Mouse (Mus musculus): ENCODE measurements around the gene Gapdh. TPM values are rescaled to one million over a fixed set of nuclear protein-coding genes. Genes with fewer than 3 reads are reported as not detected.

The Gapdh gene
- total RNA-seq, 2 experiments from 2014 or later: 2,618 to 2,651 TPM

DNA sequence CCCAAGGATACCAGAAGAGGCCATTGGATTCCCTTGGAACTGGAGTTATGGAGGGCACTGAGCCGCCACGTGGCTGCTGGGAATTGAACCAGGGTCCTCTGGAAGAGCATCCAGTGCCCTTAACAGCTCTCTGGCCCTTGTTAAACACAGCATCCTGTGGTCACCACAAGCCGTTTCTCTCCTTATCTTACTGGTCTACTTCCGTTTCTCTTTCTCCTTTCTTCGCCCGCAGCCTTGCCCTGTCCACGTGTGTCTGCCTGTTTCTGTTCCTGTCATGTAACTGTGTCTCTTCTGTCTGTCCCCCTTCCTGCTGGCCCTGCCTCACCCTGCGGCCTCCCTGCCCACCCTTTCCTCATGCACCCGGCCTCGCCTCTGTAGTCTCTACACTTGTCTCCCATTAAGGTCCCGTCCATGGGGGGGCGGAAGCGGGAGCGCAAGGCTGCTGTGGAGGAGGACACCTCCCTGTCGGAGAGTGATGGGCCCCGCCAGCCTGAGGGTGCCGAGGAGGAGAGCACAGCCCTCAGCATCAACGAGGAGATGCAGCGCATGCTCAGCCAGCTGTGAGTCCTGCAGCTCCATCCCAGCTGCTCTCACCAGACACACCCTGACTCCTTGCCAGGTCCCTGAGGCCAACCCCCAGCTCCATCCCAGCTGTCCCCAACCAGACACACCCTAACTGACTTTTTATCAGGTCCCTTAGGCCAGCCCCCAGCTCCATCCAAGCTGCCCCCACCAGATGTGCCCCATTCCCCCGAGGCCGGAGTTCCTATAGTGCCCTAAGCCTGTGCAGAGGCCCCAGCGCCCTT, 13.9 kb downstream of the Gapdh start:
- peak in 1 of 2 experiments; percentile 35 for DNase-seq (ENCODE audit: low spot score in 2 of 2)

DNA sequence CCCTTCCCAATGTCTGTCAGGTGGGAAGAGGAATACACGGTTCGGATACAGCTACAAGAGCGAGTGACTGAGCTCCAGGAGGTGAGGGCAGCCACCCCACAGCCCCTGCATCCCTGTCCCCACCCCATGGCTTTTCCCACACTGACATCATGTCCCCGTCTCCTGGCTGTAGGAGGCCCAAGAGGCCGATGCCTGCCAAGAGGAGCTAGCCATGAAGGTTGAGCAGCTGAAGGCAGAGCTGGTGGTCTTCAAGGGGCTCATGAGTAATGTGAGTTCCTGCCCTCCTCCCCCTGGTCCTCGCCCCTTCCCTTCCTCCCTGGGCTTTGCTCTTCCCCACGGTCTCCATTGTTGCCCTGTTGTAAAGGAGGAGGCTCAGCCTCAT, 16.7 kb downstream of the Gapdh start:
- no peak for DNase-seq (ENCODE audit: low spot score in 2 of 2)

DNA sequence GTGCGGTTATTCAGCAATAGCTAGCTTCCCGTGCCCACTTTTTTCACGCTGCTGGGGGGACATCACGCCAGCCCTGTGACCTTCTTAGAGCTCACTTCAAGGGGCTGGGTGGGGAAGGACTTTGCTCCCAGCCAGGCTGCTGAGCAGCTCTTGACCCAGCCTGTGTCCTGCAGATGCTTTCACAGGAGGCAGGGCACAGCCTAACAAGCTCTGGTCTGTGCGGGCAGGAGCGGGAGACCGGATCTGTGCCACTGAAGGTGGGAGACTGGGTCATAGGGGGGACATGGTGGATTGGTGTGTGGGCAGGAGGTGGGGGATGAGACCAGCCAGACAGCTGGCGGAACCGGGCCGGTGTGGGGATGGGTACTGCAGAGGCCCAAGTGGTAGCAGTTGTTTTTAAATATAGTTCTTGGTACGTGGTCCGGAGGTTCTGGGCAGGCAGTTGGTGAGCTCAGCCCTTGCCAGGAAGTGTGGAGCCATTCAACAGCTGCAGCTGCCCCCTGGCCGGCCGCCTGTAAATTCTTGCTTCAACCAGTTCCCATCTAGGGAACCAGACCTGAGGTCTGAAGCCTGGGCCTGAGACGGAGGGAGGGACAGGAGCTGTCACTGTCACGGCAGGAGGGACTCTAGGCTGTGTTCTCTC, 17.2 kb downstream of the Gapdh start:
- peak; percentile 55 to 72 for DNase-seq (ENCODE audit: low spot score in 2 of 2)

DNA sequence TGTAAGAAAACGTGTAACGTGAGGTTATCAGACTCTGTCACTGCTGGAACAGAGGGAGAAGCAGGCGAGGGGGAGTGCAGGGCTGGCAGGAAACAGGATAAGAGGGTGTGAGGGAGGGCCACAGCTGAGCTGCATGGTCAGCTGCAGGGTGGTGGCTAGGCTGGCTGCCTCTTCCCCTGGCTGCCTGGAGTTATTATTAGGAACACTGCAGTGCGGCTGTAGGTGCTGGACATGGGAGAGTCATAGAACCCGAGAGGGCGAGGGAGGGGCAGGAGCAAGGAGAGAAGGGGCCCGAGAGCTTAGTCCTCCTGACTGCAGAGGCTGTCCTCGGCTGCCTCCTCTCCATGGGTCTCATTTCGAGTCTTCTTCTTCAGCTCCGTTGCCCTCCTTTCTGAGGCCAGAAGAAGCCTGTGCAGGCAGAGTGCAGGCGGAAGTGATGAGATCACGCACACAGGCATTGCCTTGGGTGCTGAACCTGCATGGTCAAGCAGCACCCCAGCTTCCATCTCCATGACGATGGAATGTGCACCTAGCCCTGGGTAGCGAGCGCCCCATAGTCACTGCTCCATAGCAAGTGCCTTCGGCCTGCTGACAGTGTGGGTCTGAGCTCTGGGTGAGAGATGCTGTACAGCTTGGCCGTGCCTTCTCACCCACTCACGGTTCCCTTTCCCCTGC, 17.9 kb downstream of the Gapdh start:
- peak; percentile 52 to 59 for DNase-seq (ENCODE audit: low spot score in 2 of 2)

DNA sequence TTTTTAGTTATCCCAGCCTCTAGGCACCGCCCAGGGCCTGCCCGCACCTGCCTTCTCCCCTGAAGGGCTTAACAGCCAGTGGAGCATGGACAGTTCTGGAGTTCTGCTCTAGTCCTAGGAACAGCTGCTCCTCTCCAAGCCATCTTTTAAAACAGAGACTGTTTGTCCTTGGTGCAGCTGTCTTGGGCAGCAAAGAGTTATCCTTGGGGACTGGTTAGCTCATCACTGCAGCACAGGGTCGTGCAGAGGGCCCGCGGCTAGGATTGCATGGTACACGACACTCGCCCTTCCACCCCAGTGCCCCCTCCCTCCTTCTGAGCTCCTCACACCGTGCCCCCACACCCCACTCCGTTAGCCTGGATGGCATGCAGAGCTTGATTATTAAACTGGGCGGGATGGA, 18.9 kb downstream of the Gapdh start:
- DNase-seq (ENCODE audit: low spot score in 2 of 2): no peak

DNA sequence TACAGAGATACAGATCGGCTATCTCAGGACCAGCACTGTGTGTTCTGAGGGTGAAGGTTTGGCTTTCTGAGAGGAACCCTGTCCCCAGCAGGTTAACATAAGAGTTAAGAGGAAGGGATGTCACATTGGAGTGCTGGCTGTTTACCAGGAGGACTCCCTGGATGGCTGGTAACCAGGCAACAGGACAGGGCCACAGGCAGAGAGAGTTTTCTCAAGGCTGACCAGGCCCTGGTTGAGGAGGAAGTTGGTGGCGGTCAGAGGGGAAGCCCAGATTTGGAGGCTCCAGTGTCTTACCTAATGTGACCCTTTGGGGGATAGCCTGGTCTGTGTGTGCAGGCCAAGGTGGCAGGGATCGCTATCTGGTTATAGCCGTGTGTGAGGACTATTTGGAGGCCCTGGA, 19.5 kb downstream of the Gapdh start:
- no peak for DNase-seq (ENCODE audit: low spot score in 2 of 2)

DNA sequence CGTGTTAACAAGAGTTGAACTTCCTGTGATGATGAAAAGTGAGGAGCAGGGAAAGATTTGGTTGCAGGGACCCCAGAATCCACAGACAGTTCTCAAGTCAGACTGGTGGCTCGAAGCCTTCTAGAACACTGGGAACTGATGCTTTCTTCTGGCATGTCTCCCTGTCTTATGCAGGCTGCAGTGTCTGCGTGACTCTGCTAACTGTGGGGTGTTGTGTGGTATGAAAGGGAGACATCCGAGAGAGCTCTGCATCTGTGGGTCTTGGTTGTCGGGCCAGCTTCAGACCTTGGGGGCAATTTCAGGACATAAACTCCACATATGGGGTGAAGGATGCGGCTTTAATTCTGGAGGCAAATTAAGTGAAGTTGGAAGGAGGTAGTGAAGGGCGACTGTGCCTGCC, 20.1 kb downstream of the Gapdh start:
- DNase-seq (ENCODE audit: low spot score in 2 of 2): peak in 1 of 2 experiments; percentile 29

DNA sequence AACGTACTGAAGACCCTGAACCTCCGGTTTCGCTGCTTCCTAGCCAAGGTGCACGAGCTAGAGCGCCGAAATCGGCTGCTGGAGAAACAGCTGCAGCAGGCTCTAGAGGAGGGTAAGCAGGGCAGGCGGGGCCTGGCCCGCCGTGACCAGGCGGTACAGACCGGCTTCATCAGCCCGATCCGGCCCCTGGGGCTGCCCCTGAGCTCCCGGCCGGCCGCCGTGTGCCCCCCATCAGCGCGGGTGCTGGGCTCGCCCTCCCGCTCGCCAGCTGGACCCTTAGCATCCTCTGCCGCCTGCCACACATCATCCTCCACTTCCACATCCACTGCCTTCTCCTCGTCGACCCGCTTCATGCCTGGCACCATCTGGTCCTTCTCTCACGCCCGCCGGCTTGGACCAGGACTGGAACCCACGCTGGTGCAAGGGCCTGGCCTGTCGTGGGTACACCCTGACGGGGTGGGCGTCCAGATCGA, 20.8 kb downstream of the Gapdh start:
- peak in 1 of 2 experiments; percentile 47 for DNase-seq (ENCODE audit: low spot score in 2 of 2)

DNA sequence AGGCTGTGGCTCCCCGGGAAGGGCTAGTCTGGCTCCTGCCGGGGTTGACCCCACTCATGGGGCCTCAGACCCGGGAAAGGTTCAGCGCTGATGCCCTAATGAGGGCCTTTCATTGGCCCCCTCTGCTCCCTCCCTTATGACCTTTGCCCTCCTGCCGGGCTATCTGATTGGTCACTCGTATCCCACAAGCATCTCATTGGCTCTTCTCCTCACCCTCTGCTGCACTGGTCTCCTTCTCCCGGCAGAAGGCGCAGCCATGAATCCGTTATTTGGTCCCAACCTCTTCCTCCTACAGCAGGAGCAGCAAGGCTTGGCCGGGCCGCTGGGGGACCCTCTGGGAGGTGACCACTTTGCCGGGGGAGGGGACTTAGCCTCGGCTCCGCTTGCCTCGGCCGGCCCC, 21.3 kb downstream of the Gapdh start, which contains the start of gene Iffo1:
Iffo1 (plus strand) TSS at position 241 of the 400 bp plus-strand sequence.
- peak; percentile 87 to 90 for DNase-seq (ENCODE audit: low spot score in 2 of 2)

DNA sequence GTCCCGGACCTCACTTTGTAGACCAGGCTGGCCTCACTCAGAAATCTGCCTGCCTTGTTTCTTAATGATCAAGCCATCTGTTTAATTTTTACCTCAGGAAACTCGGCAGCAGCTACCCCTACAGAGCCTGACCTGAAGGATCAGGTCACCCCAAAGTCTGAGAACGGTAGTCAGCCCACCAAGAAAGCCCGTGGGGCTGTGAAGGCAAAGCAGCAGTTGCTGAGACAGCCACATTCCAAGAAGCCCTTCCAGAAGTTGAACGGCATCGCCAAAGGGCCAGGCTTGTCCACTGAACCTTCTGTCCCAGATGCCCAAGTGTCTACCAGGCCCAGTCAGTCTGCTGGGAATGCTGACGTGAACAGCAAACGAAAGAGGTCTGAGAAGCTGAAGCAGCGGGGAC, 22.4 kb downstream of the Gapdh start:
- DNase-seq (ENCODE audit: low spot score in 2 of 2): no peak

DNA sequence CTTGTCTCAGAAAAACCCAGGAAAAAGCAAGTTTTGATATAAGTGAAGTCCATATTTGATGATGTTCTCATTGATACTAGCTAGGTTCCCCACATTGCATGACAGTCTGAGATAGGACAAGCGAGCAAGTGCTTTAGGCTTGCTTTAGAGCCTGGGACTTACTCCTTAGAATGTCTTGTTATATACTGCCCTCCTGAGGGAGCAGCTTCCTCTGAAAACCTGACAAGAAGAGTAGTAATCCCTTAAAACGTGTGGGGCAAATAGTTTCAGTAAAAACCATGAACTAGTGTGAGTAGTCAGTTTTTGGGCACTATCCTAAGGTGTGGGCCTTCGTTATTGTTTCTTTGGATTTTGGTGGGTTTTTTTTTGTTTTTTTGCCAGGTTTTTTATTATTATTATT, 23.1 kb downstream of the Gapdh start:
- no peak for DNase-seq (ENCODE audit: low spot score in 2 of 2)

DNA sequence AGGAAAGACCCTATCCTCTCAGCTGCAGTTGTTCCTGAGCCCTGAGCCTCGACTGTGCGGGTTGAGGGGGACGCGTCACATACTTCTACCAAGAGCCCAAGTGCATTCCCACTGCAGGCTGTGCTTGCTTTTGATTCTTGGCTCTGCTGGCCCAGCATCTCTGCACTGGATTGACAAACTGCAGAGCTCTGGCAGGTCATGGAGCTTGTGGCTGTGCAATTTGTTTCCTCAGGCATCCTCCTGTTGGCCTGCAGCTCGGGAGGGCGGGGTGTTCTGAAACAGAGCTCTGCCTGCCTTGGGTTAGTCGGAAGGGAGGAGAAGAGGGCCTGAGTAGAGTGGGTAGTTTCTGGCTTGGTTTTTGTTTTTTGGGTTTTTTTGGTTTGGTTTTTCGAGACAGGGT, 23.8 kb downstream of the Gapdh start:
- DNase-seq (ENCODE audit: low spot score in 2 of 2): no peak

DNA sequence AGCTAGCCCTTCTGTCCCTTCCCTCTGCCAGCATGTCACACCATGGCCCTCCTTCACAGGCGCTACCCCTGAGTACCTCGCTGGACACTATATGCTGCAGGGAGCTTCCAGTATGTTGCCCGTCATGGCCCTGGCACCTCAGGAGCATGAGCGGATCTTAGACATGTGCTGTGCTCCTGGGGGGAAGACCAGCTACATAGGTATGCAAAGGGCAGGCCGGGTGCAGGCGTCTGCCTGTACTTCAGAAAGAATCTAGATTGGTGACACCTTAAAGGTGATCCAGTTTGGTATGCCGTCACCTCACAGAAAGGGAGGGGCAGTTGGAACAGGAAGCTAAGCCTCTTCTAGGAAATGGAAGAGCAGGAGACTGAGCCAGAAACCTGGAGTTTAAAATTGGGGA, 26.5 kb downstream of the Gapdh start:
- no peak for DNase-seq (ENCODE audit: low spot score in 2 of 2)

DNA sequence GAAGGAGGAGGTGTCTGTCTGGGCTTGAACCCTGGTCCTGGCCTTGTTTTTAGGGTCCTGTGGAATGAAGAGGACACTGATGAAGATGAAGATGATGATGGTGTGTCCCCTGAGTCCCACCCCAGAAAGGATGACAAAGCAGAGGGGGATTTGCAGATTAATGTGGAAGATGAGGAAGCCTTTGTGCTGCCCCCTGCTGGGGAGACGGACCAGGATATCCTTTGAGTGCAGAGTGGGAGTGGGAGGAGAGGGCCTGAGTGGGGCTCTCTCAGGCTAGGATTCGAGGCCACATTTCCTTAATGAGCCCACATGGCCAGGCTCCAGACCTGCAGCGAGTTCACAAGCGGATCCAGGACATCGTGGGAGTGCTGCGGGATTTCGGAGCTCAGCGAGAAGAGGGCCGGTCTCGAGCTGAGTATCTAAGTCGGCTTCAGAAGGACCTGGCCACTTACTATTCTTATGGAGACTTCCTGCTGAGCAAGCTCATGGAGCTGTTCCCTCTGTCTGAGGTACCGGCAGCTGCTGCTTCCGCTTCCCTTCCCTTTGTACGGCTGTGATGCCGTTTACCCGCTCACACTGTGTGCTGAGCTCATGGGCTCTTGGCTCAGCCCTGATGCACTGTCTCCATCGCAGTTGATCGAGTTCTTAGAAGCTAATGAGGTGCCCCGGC, 29.1 kb downstream of the Gapdh start:
- DNase-seq (ENCODE audit: low spot score in 2 of 2): peak; percentile 47 to 62

DNA sequence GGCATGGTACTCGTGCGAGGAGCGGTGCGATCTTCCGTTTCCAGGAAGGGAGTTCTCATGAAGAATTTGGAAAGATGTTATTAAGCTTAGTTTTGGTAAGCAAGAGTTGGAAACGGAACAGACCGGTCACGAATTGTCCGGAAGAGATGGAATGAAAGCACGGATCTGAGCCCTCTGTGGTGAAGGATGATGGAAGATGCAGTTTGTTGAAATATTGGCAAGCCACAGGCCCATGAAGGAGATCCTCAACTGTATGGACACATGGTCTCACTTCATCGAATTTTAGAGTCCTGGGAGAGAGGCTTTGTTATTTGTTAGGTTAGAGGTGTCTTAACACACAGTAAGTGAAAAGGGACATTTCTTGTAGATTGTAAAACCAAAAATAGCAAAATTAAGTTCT, 33.8 kb downstream of the Gapdh start:
- no peak for DNase-seq (ENCODE audit: low spot score in 2 of 2)

DNA sequence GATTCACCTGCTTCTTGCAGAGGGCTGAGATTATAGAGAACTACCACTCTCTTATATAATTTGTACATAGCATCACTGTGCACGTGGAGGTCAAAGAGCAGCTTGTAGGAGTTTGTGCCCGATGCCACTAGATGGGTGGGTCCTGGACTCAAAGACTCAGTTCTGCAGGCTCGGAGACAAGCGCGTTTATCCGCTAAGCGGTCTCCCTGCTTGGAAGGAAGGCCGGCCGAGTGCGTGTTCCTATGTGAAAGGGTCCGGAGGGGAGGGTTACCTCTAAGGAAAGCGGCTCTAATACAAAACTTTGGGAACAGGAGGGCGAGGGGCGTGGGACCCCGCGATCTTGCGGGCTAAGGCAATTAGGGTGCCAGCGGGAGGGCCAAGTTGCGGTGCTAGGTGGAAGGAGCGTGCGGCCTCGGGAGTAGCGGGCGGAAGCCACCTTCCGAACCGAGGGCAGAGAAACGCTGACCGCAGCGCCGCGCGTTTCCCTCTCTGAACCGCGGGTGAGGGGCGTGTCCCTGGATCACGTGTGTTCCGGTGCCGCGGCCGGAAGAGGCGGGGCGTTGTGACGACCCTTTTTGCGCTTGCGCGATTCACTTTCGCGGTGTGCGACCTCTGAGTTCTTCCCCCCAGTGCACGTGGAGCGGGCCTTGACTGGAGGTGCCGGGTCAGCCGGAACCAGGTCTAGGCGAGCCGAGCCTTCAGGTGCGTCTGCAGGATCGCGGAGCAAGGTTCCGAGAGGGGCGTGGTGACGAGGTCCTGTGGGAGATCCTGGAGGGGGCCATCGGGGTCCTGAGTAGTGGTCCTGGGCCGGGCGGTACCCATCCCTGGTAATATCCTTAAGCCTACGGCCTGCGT, 34.7 kb downstream of the Gapdh start, which contains the start of gene Nop2:
Nop2 (plus strand) TSS at position 608 of the 855 bp plus-strand sequence.
- peak; percentile 82 to 85 for DNase-seq (ENCODE audit: low spot score in 2 of 2)

DNA sequence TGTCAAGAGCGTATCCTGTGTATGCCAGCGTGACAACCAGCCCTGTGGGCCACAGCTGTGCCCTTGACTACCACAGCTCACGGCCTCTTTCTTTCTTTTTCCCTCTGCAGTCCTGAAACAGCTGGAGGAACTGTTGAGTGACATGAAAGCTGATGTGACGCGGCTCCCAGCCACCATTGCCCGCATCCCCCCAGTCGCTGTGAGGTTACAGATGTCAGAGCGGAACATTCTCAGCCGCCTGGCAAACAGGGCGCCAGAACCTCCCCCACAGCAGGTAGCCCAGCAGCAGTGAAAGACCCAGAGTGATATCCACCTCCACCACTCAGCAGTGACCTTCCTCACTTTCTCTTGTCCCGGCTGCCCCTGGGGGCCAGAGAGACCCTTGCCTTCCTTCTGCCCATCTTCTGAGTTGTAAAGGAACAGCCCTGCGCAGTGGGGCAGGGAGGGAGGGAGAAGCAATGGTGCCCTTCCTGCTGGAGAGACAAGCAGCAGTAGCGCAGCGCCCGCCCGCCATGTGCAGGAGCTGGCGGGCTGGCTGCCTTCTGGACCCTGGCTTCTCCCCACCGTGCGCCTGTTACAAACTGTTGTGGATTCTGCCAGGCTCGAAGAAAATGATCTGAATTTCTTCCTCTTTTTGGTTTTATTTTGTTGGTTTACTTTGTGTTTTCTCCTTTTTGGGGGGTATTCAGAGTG, 36.4 kb downstream of the Gapdh start:
- DNase-seq (ENCODE audit: low spot score in 2 of 2): no peak

DNA sequence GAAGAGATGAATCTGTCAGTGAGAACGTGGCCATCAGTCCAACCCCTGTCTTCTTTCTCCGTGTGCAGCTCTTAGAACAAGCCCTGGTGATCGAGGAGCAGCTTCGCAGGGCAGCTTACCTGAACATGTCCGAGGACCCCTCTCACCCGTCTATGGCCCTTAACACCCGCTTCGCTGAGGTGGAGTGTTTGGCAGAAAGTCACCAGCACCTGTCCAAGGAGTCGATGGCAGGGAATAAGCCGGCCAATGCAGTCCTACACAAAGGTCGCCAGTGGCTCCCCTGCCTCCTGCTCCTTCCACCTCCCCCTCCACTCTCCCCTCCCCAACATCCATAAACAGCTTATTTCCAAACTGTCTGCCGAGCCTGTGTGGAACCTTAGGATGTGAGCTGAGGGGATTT, 37.5 kb downstream of the Gapdh start:
- no peak for DNase-seq (ENCODE audit: low spot score in 2 of 2)

DNA sequence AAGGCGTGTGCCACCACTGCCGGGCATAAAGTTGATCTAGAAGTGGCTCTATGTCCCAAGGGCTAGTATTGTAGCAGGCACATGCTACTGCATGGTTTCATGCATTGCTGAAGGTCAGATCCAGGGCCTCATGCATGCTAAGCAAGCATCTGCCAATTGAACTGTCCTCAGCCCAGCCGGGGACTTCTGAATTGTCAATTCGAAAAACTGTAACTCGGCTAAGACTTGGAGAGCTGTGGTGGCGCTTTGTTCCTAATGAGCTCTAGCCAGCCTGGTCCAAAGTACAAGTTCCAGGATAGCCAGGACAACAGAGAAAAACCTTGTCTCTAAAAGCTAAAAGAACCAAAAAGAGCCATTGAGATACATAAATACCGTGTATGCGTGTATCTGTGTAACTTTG, 46.9 kb downstream of the Gapdh start:
- no peak for DNase-seq (ENCODE audit: low spot score in 2 of 2)

DNA sequence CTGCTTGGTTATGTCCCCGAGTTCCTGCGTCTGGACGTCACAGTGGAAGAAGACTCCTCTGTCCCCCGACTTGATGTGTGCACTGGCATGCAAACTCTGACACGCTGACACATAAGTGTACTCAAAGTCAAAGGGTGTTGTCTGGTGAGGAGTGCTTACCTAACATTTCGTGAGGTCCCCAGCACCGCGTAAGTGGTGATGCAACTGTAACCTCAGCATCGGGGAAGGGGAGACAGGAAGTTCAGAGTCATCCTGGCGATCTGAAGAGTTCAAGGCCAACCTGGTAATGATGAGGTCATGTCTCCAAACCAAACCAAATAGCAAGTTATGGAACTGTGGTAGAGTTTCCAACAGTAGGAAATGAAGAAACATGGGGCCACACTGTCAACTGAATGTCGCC, 53.7 kb downstream of the Gapdh start:
- no peak for DNase-seq (ENCODE audit: low spot score in 2 of 2)
